Mouse (Mus musculus): ENCODE data around the gene Gm49380. TPM values are rescaled to one million over a fixed set of nuclear protein-coding genes. Genes with fewer than 3 reads are reported as not detected.

The Gm49380 gene
- total and polyA plus RNA-seq, 3 experiments = 0.24 TPM; not detected in 2

DNA sequence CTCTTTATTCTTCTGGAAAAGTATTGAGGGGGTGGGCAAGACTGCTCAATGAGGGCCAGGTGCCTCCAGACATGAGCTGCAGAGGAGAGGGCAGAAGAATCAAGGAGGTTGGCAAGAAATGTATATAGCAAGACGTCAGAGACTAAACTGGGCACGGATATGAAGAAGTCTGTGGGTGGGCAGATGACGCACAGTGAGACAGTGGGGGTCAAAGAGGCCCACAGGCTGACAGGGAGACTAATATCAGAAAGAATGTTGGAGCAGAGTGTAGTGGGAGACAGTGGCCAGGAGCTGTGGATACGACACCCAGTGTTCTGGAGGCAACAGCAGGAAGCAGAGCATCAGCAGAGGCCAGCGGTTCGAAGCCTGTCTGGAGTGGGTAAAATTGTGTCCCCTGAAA, 54.7 kb downstream of the Gm49380 start:
- Histone ChIP-seq H3K4me1 (ENCODE audit: control insufficient read depth in 1 of 2, insufficient read depth in 2 of 2, low read length in 2 of 2) (no peaks in the 10 kb centered on the region), H3K27me3 (ENCODE audit: control insufficient read depth in 1 of 2, insufficient read depth in 2 of 2, low read length in 2 of 2) (peaks cover 0 to 2% of the 10 kb centered on the region in 2 experiments; a peak in 1 of 4 replicates), H3K9me3 (replicated peaks; ENCODE audit: insufficient read depth, low read length) (no peaks in the 10 kb centered on the region), H3K79me2 (ENCODE audit: control insufficient read depth, insufficient read depth, low read length, poor library complexity) (no peaks in the 10 kb centered on the region), H3K36me3 (ENCODE audit: control insufficient read depth in 1 of 2, insufficient read depth in 2 of 2, low read length in 2 of 2) (no peaks in the 10 kb centered on the region), H3K27ac (ENCODE audit: control insufficient read depth, low read depth, low read length) (no peak overlapping the region), H3K4me3 (ENCODE audit: control insufficient read depth in 1 of 2, insufficient read depth in 1 of 2, low read depth in 2 of 2, low read length in 2 of 2) (no peak overlapping the region), H3K9ac (ENCODE audit: control insufficient read depth, low read depth, low read length, poor library complexity, severe bottlenecking) (no peak overlapping the region)
- no peak for DNase-seq (ENCODE audit: low read depth, low spot score)
- no peak for TF ChIP-seq NRF1 (IDR thresholded peaks at IDR 0.05; ENCODE audit: insufficient read depth, low read depth, low read length, poor library complexity, severe bottlenecking)
- TF ChIP-seq ZKSCAN1 (IDR thresholded peaks at IDR 0.05; ENCODE audit: low read depth, low read length) = no peak
- TF ChIP-seq NELFE (IDR thresholded peaks at IDR 0.05; ENCODE audit: low read depth, low read length) = no peak
- no peak for TF ChIP-seq RCOR1 (IDR thresholded peaks at IDR 0.05; ENCODE audit: low read depth, low read length)
- TF ChIP-seq RAD21 (IDR thresholded peaks at IDR 0.05; ENCODE audit: low read depth, low read length) = no peak
- no peak for TF ChIP-seq MXI1 (IDR thresholded peaks at IDR 0.05; ENCODE audit: low read depth, low read length)
- TF ChIP-seq CHD2 (IDR thresholded peaks at IDR 0.05; ENCODE audit: low read length) = no peak
- TF ChIP-seq HCFC1 (IDR thresholded peaks at IDR 0.05; ENCODE audit: low read depth, low read length) = no peak
- TF ChIP-seq POLR2AphosphoS5 (IDR thresholded peaks at IDR 0.05; ENCODE audit: borderline replicate concordance, low read depth, low read length) = no peak
- no peak for TF ChIP-seq KAT2A (conservative IDR thresholded peaks at IDR 0.05; ENCODE audit: low read depth, low read length)
- no peak for TF ChIP-seq E2F4 (IDR thresholded peaks at IDR 0.05; ENCODE audit: borderline replicate concordance, low read depth, low read length)
- no peak for TF ChIP-seq USF2 (IDR thresholded peaks at IDR 0.05; ENCODE audit: borderline replicate concordance in 1 of 2, insufficient read depth in 1 of 2, low read depth in 1 of 2, low read length in 2 of 2)
- TF ChIP-seq MYB (IDR thresholded peaks at IDR 0.05; ENCODE audit: low read depth, low read length) = no peak
- no peak for TF ChIP-seq USF1 (IDR thresholded peaks at IDR 0.05; ENCODE audit: low read depth, low read length)
- TF ChIP-seq ZNF384 (IDR thresholded peaks at IDR 0.05; ENCODE audit: low read depth, low read length) = no peak
- no peak for TF ChIP-seq SIN3A (IDR thresholded peaks at IDR 0.05; ENCODE audit: low read length)

DNA sequence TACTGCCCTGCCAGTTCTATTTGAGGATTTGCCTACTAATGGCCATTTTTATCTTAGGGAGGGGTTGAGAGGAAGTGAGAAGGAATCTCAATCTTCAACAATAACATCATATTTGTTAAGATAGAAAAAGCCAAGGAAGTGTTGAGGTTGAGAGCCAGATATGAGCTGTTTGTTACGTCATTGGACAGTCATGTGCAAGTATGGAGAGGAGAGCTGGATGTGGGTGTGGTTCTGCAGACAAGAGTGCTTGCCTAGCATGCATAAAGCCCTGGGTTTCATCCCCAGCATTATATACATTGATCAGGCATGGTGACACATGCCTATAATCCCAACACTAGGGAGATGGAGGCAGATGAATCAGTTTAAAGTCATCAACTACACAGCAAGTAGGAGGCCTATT, 59.4 kb downstream of the Gm49380 start:
- Histone ChIP-seq H3K27me3 (ENCODE audit: control insufficient read depth in 1 of 2, insufficient read depth in 2 of 2, low read length in 2 of 2) (peaks cover 0 to 2% of the 10 kb centered on the region in 2 experiments; a peak in 1 of 4 replicates), H3K4me3 (ENCODE audit: control insufficient read depth in 1 of 2, insufficient read depth in 1 of 2, low read depth in 2 of 2, low read length in 2 of 2) (no peak overlapping the region), H3K36me3 (ENCODE audit: control insufficient read depth in 1 of 2, insufficient read depth in 2 of 2, low read length in 2 of 2) (peaks cover 0 to 6% of the 10 kb centered on the region in 2 experiments; a peak in 2 of 4 replicates), H3K79me2 (ENCODE audit: control insufficient read depth, insufficient read depth, low read length, poor library complexity) (no peaks in the 10 kb centered on the region), H3K9ac (ENCODE audit: control insufficient read depth, low read depth, low read length, poor library complexity, severe bottlenecking) (no peak overlapping the region), H3K27ac (ENCODE audit: control insufficient read depth, low read depth, low read length) (no peak overlapping the region), H3K4me1 (ENCODE audit: control insufficient read depth in 1 of 2, insufficient read depth in 2 of 2, low read length in 2 of 2) (peaks cover 0 to 9% of the 10 kb centered on the region in 2 experiments; a peak in 1 of 4 replicates), H3K9me3 (replicated peaks; ENCODE audit: insufficient read depth, low read length) (no peaks in the 10 kb centered on the region)
- TF ChIP-seq GABPA (IDR thresholded peaks at IDR 0.05; ENCODE audit: low read depth, low read length) = no peak
- TF ChIP-seq TBP (IDR thresholded peaks at IDR 0.05; ENCODE audit: low read depth, low read length) = no peak
- no peak for TF ChIP-seq ETS1 (IDR thresholded peaks at IDR 0.05; ENCODE audit: low read depth, low read length)
- TF ChIP-seq POLR2AphosphoS2 (IDR thresholded peaks at IDR 0.05; ENCODE audit: low read length) = no peak
- no peak for TF ChIP-seq UBTF (IDR thresholded peaks at IDR 0.05; ENCODE audit: borderline replicate concordance, insufficient read depth, low read depth, low read length)
- no peak for TF ChIP-seq GATA1 (IDR thresholded peaks at IDR 0.05; ENCODE audit: low read depth, low read length)
- no peak for TF ChIP-seq CTCF (IDR thresholded peaks at IDR 0.05 in 2 of 3, conservative IDR thresholded peaks at IDR 0.05 in 1 of 3; ENCODE audit: control insufficient read depth in 1 of 3, insufficient read depth in 1 of 3, low read depth in 2 of 3, low read length in 3 of 3, poor library complexity in 1 of 3, severe bottlenecking in 1 of 3)
- TF ChIP-seq RCOR1 (IDR thresholded peaks at IDR 0.05; ENCODE audit: low read depth, low read length) = no peak; the same call in 1 of the 2 replicates
- TF ChIP-seq SIN3A (IDR thresholded peaks at IDR 0.05; ENCODE audit: low read length) = no peak
- TF ChIP-seq CHD2 (IDR thresholded peaks at IDR 0.05; ENCODE audit: low read length) = no peak
- peak; percentile 42 for DNase-seq (ENCODE audit: low read depth, low spot score)
